Mouse (Mus musculus) heart, embryonic 13.5 days (tissue): ENCODE results near the gene Larp6. TPM values are rescaled to one million over a fixed set of nuclear protein-coding genes. Genes with fewer than 3 reads are reported as not detected.

Experiments
- ATAC-seq: fragments of 200-750 bp; cut with Nextera tagmentation; 2 replicates; pipeline ENCODE4 v1.8.0; 2017; ENCODE audit warnings: moderate TSS enrichment; ENCODE audit not compliant: insufficient number of reproducible peaks, low FRiP score, low TSS enrichment; ENCODE audit errors: extremely low read depth
- H3K27ac ChIP-seq: fragments of 300-500 bp; sonication (generic); replicated peaks from 2 replicates; pipeline ENCODE4 v1.5.1; 2015; ENCODE audit warnings: moderate library complexity, mild to moderate bottlenecking, inconsistent platforms
- H3K27me3 ChIP-seq: fragments of 300-500 bp; sonication (generic); replicated peaks from 2 replicates; pipeline ENCODE4 v1.6.1; 2015; ENCODE audit warnings: mild to moderate bottlenecking, inconsistent platforms
- H3K36me3 ChIP-seq: fragments of 300-500 bp; sonication (generic); 2 replicates; pipeline ENCODE4 v1.6.1; 2015; ENCODE audit warnings: mild to moderate bottlenecking, inconsistent platforms
- H3K4me1 ChIP-seq: fragments of 300-500 bp; sonication (generic); 2 replicates; pipeline ENCODE4 v1.6.1; 2015; ENCODE audit warnings: inconsistent platforms
- H3K4me2 ChIP-seq: fragments of 300-500 bp; sonication (generic); 2 replicates; pipeline ENCODE4 v1.6.1; 2015; ENCODE audit warnings: inconsistent platforms, mild to moderate bottlenecking, moderate library complexity
- H3K4me3 ChIP-seq: fragments of 300-500 bp; sonication (generic); 2 replicates; pipeline ENCODE4 v1.5.1; 2015; ENCODE audit warnings: moderate library complexity, mild to moderate bottlenecking, inconsistent platforms
- H3K9ac ChIP-seq: fragments of 300-500 bp; sonication (generic); 2 replicates; pipeline ENCODE4 v1.6.1; 2015; ENCODE audit warnings: inconsistent platforms, mild to moderate bottlenecking, moderate library complexity
- H3K9me3 ChIP-seq: fragments of 300-500 bp; sonication (generic); 2 replicates; pipeline ENCODE4 v1.6.1; 2016; ENCODE audit warnings: inconsistent platforms
- WGBS: fragments of 180-500 bp; shearing (Covaris S2); methylation state at CpG from one replicate; pipeline ENCODE4 v1.1.7; 2015; ENCODE audit warnings: mixed read lengths; 5-methylcytosine and 5-hydroxymethylcytosine counted together
- polyA plus RNA-seq: library from polyadenylated mRNA; unstranded; fragments of >200 nt; fragmentation: Nextera tagmentation; extraction: Ambion mirVana; gene quantifications from 2 replicates; pipeline ENCODE4 v1.2.1, GENCODE M21; 2015

Gene Larp6
- polyA plus RNA-seq, 1 experiment from 2014 or later: 0.94 TPM

DNA sequence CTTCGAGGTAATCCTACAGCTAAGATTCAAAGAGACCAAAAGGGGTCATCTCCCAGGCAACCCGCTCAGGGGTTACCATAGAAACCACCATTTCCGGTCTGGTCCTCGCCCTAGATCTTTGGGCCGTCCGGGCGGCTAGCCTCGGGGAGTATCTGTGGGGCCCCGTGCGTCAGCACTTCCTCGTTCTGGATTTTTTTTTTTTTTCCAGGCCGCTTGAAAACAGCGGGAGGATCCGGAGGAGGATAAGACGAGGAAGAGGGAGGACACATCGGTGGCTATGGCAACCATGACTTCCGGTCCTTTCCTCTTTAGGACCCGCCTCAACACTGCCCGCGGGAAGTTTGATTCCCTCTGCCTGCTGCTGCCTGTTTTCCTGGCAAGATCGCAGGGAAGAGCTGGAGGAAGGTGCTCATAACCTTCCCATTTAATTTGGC, 24.9 kb upstream of the Larp6 start, which contains the start of gene Lrrc49:
TSS of gene Lrrc49 (minus strand) at position 268 of the 434 bp plus-strand sequence.
- under 1% methylated on average over 21 of the region's 21 CpGs for WGBS
- peak within 1 kb of the TSS; percentile 78 for H3K9ac ChIP-seq
- ATAC-seq: peak; percentile 81
- H3K9me3 ChIP-seq: no peaks in the 10 kb centered on the region
- peaks cover 9% of the 10 kb centered on the region for H3K36me3 ChIP-seq
- H3K27me3 ChIP-seq: no peaks in the 10 kb centered on the region
- peak within 1 kb of the TSS; percentile 79 for H3K4me2 ChIP-seq
- peak within 1 kb of the TSS; percentile 71 for H3K27ac ChIP-seq
- peaks cover 11% of the 10 kb centered on the region for H3K4me1 ChIP-seq
- peak within 1 kb of the TSS; percentile 77 for H3K4me3 ChIP-seq

GRCm38 (mm10) chr9:60692624-60693023, 20.2 kb upstream of the Larp6 start:
- Histone ChIP-seq H3K9me3 (no peaks in the 10 kb centered on the region), H3K4me1 (peaks cover 6% of the 10 kb centered on the region), H3K9ac (no peak overlapping the region), H3K4me2 (no peak overlapping the region), H3K36me3 (no peaks in the 10 kb centered on the region), H3K4me3 (no peak overlapping the region), H3K27me3 (0 out of 2 replicates have a peak, but pooled peaks cover 6% of the 10 kb centered on the region), H3K27ac (no peak overlapping the region)
- 43% methylated on average over 4 of the region's 4 CpGs for WGBS
- ATAC-seq: no peak

GRCm38 (mm10) chr9:60693986-60694385, 18.8 kb upstream of the Larp6 start:
- H3K9ac ChIP-seq: no peak overlapping the region
- H3K9me3 ChIP-seq: no peaks in the 10 kb centered on the region
- no peaks in the 10 kb centered on the region for H3K4me1 ChIP-seq
- 0 out of 2 replicates have a peak, but pooled peaks cover 6% of the 10 kb centered on the region for H3K27me3 ChIP-seq
- H3K36me3 ChIP-seq: no peaks in the 10 kb centered on the region
- H3K4me2 ChIP-seq: no peak overlapping the region
- ATAC-seq: no peak
- 49% methylated on average over 2 of the region's 2 CpGs for WGBS
- H3K4me3 ChIP-seq: no peak overlapping the region
- H3K27ac ChIP-seq: no peak overlapping the region

- Histone ChIP-seq H3K4me2 (no peak overlapping the region), H3K9ac (no peak overlapping the region), H3K4me1 (no peaks in the 10 kb centered on the region), H3K36me3 (no peaks in the 10 kb centered on the region), H3K27me3 (0 out of 2 replicates have a peak, but pooled peaks cover 6% of the 10 kb centered on the region), H3K4me3 (no peak overlapping the region), H3K27ac (no peak overlapping the region), H3K9me3 (no peaks in the 10 kb centered on the region)
- WGBS: 58% methylated on average over 6 of the region's 6 CpGs
- no peak for ATAC-seq
These were observed 16.4 kb upstream of the Larp6 start for GRCm38 (mm10) chr9:60696271-60696985.

DNA sequence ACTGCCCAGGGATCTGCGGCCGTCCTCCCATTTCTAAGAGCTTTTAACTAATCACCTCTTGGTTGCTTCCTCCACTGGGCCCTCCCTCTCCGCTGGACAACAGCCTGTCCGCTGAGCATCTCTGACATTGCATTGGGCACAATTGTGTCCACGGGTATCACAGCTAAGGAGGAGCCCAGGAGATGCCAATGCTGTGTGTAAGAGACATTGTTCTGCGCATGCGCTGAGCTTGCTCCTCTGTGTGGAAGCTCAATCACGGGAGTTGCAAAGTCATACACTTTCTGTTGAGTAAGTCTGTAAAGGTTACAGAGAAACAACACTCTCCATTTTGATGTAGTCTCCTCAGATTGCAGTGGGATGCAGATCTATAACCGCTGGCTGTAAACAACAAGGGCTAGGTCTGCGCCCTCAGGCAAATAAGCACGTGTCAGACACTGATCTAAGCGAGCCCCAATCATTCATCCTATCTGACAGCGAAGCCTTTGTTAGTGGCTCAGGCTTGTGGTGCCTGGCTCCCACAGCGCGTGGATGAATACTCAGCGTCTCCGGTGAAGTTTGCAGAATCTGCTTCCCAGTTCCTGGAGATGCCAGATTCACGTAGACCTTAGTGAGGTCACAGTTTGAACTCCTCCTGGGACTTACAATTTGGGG, 13.1 kb upstream of the Larp6 start:
- Histone ChIP-seq H3K27ac (no peak overlapping the region), H3K4me2 (no peak overlapping the region), H3K4me1 (no peaks in the 10 kb centered on the region), H3K9me3 (no peaks in the 10 kb centered on the region), H3K9ac (no peak overlapping the region), H3K36me3 (no peaks in the 10 kb centered on the region), H3K27me3 (no peaks in the 10 kb centered on the region), H3K4me3 (no peak overlapping the region)
- no peak for ATAC-seq
- 75% methylated on average over 18 of the region's 18 CpGs for WGBS

- Histone ChIP-seq H3K4me1 (0 out of 2 replicates have a peak, but pooled peaks cover 2% of the 10 kb centered on the region), H3K9ac (no peak overlapping the region), H3K36me3 (no peaks in the 10 kb centered on the region), H3K27ac (no peak overlapping the region), H3K4me2 (no peak overlapping the region), H3K4me3 (no peak overlapping the region), H3K27me3 (peaks cover 18% of the 10 kb centered on the region; the same call in 1 of the 2 replicates), H3K9me3 (no peaks in the 10 kb centered on the region)
- 78% methylated on average over 2 of the region's 2 CpGs for WGBS
- ATAC-seq: no peak
These were observed 5.2 kb upstream of the Larp6 start for GRCm38 (mm10) chr9:60707594-60707993.

GRCm38 (mm10) chr9:60708606-60709005, 4.2 kb upstream of the Larp6 start:
- 75% methylated on average over 5 of the region's 5 CpGs for WGBS
- H3K4me3 ChIP-seq: no peak overlapping the region
- no peak for ATAC-seq

DNA sequence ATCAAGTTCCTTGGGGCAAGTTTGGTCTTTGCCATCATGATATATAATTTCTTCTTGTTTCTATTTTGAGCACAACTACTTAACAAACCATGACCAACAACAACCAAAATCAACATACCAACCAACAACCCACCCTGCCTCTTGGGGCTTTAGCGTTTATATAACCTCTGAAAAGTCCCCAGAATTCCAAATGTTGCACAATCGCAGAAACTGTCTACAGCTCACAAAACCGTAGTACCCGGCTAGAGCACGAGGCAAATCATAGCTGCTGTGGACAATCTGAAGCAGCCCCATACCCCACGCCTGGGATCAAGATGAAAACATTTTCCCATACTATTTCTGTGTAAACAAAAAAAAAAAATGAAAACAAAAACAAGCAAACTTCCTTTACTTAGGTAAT, 3.1 kb upstream of the Larp6 start:
- no peaks in the 10 kb centered on the region for H3K9me3 ChIP-seq
- no peak overlapping the region for H3K9ac ChIP-seq
- H3K4me2 ChIP-seq: no peak overlapping the region
- peaks cover 15% of the 10 kb centered on the region for H3K4me1 ChIP-seq
- no peak for ATAC-seq
- H3K27ac ChIP-seq: no peak overlapping the region
- H3K4me3 ChIP-seq: no peak overlapping the region
- 73% methylated on average over 6 of the region's 6 CpGs for WGBS
- H3K36me3 ChIP-seq: no peaks in the 10 kb centered on the region
- H3K27me3 ChIP-seq: peaks cover 32% of the 10 kb centered on the region

More at GRCm38 (mm10) chr9:60708606-60709005, 4.2 kb upstream of the Larp6 start:
- Histone ChIP-seq H3K9me3 (no peaks in the 10 kb centered on the region), H3K4me2 (no peak overlapping the region), H3K27ac (no peak overlapping the region), H3K36me3 (no peaks in the 10 kb centered on the region), H3K4me1 (peaks cover 8% of the 10 kb centered on the region), H3K9ac (no peak overlapping the region), H3K27me3 (peaks cover 21% of the 10 kb centered on the region)

DNA sequence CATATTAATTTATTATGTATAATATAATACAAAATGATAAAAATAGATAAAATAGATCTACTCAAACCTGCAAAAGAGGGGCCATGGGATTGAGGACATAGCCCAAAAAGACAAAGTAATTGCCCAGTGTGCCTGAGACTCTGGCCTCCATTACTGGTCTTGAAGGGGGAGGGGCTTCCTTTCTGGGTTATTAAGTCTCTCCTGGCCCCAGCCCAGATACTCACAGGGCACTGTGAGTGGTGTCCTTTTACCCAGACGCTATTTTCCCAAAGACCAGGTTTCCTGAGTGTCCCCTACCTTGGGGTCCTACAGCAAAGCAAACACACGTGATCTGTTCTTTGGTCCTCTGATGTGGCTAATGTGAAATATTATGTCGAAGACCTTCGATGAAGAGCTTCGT, 778 bp upstream of the Larp6 start:
- Histone ChIP-seq H3K9me3 (no peaks in the 10 kb centered on the region), H3K27me3 (peaks cover 37% of the 10 kb centered on the region), H3K4me2 (no peak overlapping the region; the same call in 1 of the 2 replicates), H3K36me3 (no peaks in the 10 kb centered on the region), H3K4me1 (peaks cover 15% of the 10 kb centered on the region), H3K27ac (no peak overlapping the region), H3K9ac (no peak overlapping the region), H3K4me3 (no peak overlapping the region)
- 71% methylated on average over 5 of the region's 5 CpGs for WGBS
- ATAC-seq: no peak

DNA sequence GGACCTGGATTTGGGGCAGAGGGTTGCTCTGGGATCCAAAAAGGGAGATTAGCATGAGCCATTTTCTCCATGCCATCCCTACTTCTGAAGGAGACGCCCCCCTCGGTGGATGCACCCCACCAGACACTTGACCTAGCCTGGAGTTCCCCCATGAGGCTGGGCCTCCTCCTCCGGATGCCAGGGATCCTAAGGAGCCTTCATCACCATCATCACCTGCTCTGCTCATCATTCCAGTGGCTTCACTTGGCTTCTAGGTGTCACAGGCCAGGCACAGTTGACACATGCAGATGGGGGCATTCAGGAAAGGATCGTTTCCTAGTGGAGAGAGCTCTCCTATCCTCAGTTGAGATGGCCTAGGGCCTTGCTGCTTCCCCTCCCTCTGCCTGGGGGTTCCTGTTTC, 827 bp downstream of the Larp6 start:
- H3K4me3 ChIP-seq: peak overlapping the region; percentile 68
- no peak for ATAC-seq

GRCm38 (mm10) chr9:60714191-60714590, 1.4 kb downstream of the Larp6 start:
- Histone ChIP-seq H3K9me3 (no peaks in the 10 kb centered on the region), H3K36me3 (no peaks in the 10 kb centered on the region), H3K27me3 (peaks cover 37% of the 10 kb centered on the region), H3K9ac (no peak overlapping the region), H3K4me1 (peaks cover 15% of the 10 kb centered on the region), H3K27ac (no peak overlapping the region), H3K4me3 (no peak overlapping the region), H3K4me2 (no peak overlapping the region)
- WGBS: 60% methylated on average over 6 of the region's 6 CpGs
- no peak for ATAC-seq

More for the DNA sequence above, 827 bp downstream of the Larp6 start:
- Histone ChIP-seq H3K4me1 (peaks cover 15% of the 10 kb centered on the region), H3K27ac (no peak overlapping the region), H3K36me3 (no peaks in the 10 kb centered on the region), H3K4me2 (peak overlapping the region; percentile 95), H3K9me3 (no peaks in the 10 kb centered on the region), H3K27me3 (peaks cover 37% of the 10 kb centered on the region), H3K9ac (peak overlapping the region; percentile 84)
- WGBS: 24% methylated on average over 4 of the region's 4 CpGs
